Mouse (Mus musculus) cerebellum, adult 2 months (tissue): Measurements from ENCODE around the gene Spata18.

Source experiments
- CTCF ChIP-seq: fragments of 200-500 bp; IDR thresholded peaks from 2 replicates; pipeline ENCODE4 v1.5.1; 2011; ENCODE audit warnings: low read depth, mild to moderate bottlenecking, control low read depth, low read length, moderate library complexity, borderline replicate concordance; ENCODE audit not compliant: insufficient read depth
- POLR2A ChIP-seq: fragments of 200-500 bp; IDR thresholded peaks from 2 replicates; pipeline ENCODE4 v1.6.1; 2011; ENCODE audit warnings: low read length, control low read depth, borderline replicate concordance; ENCODE audit not compliant: insufficient read depth

- no peak for TF ChIP-seq CTCF
- TF ChIP-seq POLR2A, result no peak
Observed at GRCm38 (mm10) chr5:73632291-73632690, 18.9 kb upstream of the Spata18 start, which contains the start of gene Lrrc66.
